Mouse (Mus musculus): ENCODE results near the gene Angpt4.
A peak's percentile ranks its signal among the peaks of the same experiment; 100 is the strongest.

DNA sequence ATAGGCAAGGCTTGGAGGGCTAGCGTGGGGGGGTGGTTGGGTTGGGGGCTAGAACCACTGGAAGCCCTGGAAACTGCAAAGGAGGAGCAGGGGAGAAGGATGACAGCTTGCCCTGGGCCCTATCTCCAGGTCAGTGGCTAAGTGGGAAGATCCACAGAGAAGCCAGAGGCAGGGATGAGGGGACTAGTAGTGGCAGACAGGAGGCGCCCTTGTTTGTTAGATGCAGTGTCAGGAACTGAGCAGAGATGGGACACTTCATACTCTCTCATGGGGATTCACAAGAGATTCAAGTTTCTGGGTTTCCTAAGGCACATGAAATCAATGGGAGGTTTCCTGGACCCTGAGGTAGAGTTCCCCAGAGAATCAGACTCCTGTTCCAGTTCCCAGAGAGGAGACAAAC is 30.3 kb downstream of the Angpt4 start:
- TF ChIP-seq POLR2A (IDR thresholded peaks at IDR 0.05; ENCODE audit: insufficient read depth, low read length) (no peak), CTCF (IDR thresholded peaks at IDR 0.05; ENCODE audit: low read depth, low read length) (peak; percentile 55), EP300 (IDR thresholded peaks at IDR 0.05; ENCODE audit: insufficient read depth, low read depth, low read length) (no peak)
